Comparison of ENCODE assay signal across 8 mouse cellular contexts in the genomic region with DNA sequence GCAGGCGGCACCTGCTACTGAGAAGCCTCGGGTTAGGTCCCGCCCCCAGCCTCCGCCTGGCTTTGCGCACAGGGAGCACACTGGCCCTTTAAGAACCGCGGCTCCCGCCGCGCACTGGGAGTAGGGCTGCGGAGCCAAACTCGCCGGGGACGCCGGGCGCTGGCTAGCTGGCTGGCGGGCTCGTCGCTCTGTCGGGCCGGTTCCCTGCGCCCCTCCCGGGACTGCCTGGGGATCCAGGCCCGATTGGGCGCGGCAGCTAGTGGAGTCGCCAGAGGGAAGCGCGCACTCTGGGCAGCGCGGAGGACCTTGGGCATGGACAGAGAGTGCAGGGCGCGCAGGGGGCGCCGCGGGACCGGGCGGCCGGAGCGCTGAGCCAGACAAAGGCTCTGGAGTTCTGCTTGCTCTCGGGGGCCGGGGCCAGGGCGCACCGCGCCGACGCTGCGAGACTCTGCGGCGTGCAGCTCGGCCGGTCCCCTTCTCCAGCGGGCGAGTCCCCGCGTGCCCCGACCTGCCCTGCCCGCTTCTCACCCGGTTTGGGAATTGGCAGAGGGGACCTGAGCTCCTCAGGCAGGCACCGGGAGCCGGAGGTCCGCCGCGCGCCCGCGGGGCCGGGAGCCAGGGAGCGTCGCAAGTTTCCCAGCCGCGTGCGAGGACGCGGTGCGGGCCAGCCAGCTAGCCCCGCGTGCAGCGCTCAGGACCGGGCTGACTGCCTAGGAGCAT. TPM values are rescaled to one million over a fixed set of nuclear protein-coding genes. Genes with fewer than 3 reads are reported as not detected.
DNase-seq lines count a peak whose midpoint lies in the region; ATAC-seq and TF ChIP-seq lines count a peak whose summit lies in the region.

Gene Mmp15 (plus strand): TSS at position 118 of the 720 bp plus-strand sequence.

- peak within 1 kb of the TSS; percentile 90 for H3K27ac ChIP-seq in forebrain, embryonic 12.5 days
- peak within 1 kb of the TSS; percentile 97 for H3K27ac ChIP-seq in heart, embryonic 15.5 days
- H3K27ac ChIP-seq in liver, embryonic 16.5 days (ENCODE audit: low read length) = no peak within 1 kb of the TSS
- peak within 1 kb of the TSS; percentile 85 for H3K27ac ChIP-seq in neural tube, embryonic 15.5 days (replicated peaks)

- no peaks in the 10 kb centered on the region for H3K9me3 ChIP-seq in forebrain, embryonic 12.5 days
- H3K9me3 ChIP-seq in heart, embryonic 15.5 days (replicated peaks) = no peaks in the 10 kb centered on the region
- no peaks in the 10 kb centered on the region for H3K9me3 ChIP-seq in liver, embryonic 16.5 days (replicated peaks; ENCODE audit: control insufficient read depth, low read length)
- H3K9me3 ChIP-seq in neural tube, embryonic 15.5 days (replicated peaks) = no peaks in the 10 kb centered on the region

- H3K4me1 ChIP-seq in forebrain, embryonic 12.5 days = peaks cover 34% of the 10 kb centered on the region
- peaks cover 72% of the 10 kb centered on the region for H3K4me1 ChIP-seq in heart, embryonic 15.5 days (replicated peaks)
- no peaks in the 10 kb centered on the region; the same call in 1 of the 2 replicates for H3K4me1 ChIP-seq in liver, embryonic 16.5 days (ENCODE audit: control insufficient read depth, low read depth, low read length)
- H3K4me1 ChIP-seq in neural tube, embryonic 15.5 days = peaks cover 71% of the 10 kb centered on the region

- H3K4me3 ChIP-seq in forebrain, embryonic 12.5 days (replicated peaks) = peak within 1 kb of the TSS; percentile 83
- peak within 1 kb of the TSS; percentile 90 for H3K4me3 ChIP-seq in heart, embryonic 15.5 days
- peak within 1 kb of the TSS; percentile 59 for H3K4me3 ChIP-seq in liver, embryonic 16.5 days (ENCODE audit: low read depth, low read length)
- peak within 1 kb of the TSS; percentile 91 for H3K4me3 ChIP-seq in neural tube, embryonic 15.5 days (replicated peaks)

- H3K36me3 ChIP-seq in forebrain, embryonic 12.5 days (replicated peaks) = no peaks in the 10 kb centered on the region
- H3K36me3 ChIP-seq in heart, embryonic 15.5 days = no peaks in the 10 kb centered on the region
- no peaks in the 10 kb centered on the region for H3K36me3 ChIP-seq in liver, embryonic 16.5 days (ENCODE audit: control insufficient read depth, insufficient read depth)
- no peaks in the 10 kb centered on the region for H3K36me3 ChIP-seq in neural tube, embryonic 15.5 days

- H3K27me3 ChIP-seq in forebrain, embryonic 12.5 days = 0 out of 2 replicates have a peak, but pooled peaks cover 4% of the 10 kb centered on the region
- no peaks in the 10 kb centered on the region for H3K27me3 ChIP-seq in heart, embryonic 15.5 days
- peaks cover 47% of the 10 kb centered on the region for H3K27me3 ChIP-seq in liver, embryonic 16.5 days (ENCODE audit: control insufficient read depth, insufficient read depth, low read depth, low read length)
- H3K27me3 ChIP-seq in neural tube, embryonic 15.5 days (replicated peaks) = no peaks in the 10 kb centered on the region

- no peak for TF ChIP-seq CTCF in brain, embryonic 14.5 days (IDR thresholded peaks at IDR 0.05; ENCODE audit: borderline replicate concordance, extremely low read depth, insufficient read depth, insufficient read length)

- peak; percentile 90 for TF ChIP-seq POLR2A in brain, embryonic 14.5 days (IDR thresholded peaks at IDR 0.05; ENCODE audit: borderline replicate concordance, extremely low read depth, insufficient read depth, insufficient read length, poor library complexity, severe bottlenecking)

- peak within 1 kb of the TSS; percentile 89 for H3K9ac ChIP-seq in forebrain, embryonic 12.5 days
- peak within 1 kb of the TSS; percentile 97 for H3K9ac ChIP-seq in heart, embryonic 15.5 days
- H3K9ac ChIP-seq in liver, embryonic 16.5 days (ENCODE audit: low read depth, low read length) = peak within 1 kb of the TSS; percentile 56
- peak within 1 kb of the TSS; percentile 83 for H3K9ac ChIP-seq in neural tube, embryonic 15.5 days (replicated peaks)

- H3K4me2 ChIP-seq in forebrain, embryonic 12.5 days = peak within 1 kb of the TSS; percentile 94
- H3K4me2 ChIP-seq in heart, embryonic 15.5 days = peak within 1 kb of the TSS; percentile 89
- peak within 1 kb of the TSS; percentile 64 for H3K4me2 ChIP-seq in liver, embryonic 16.5 days (ENCODE audit: low read depth, low read length)
- H3K4me2 ChIP-seq in neural tube, embryonic 15.5 days = peak within 1 kb of the TSS; percentile 75

- under 1% methylated on average over 77 of the region's 80 CpGs for WGBS in forebrain, embryonic 12.5 days
- WGBS in heart, embryonic 15.5 days = under 1% methylated on average over 80 of the region's 80 CpGs
- WGBS in liver, embryonic 16.5 days (ENCODE audit: insufficient replicate concordance) = under 1% methylated on average over 76 of the region's 80 CpGs
- under 1% methylated on average over 77 of the region's 80 CpGs for WGBS in neural tube, embryonic 15.5 days

- peak; percentile 84 for ATAC-seq in forebrain, embryonic 12.5 days (ENCODE audit: low FRiP score)
- ATAC-seq in heart, embryonic 15.5 days (replicated peaks; ENCODE audit: insufficient number of reproducible peaks, insufficient read depth, low FRiP score, low read depth) = peak; percentile 75
- ATAC-seq in liver, embryonic 16.5 days (ENCODE audit: low read depth) = peak; percentile 66
- peak; percentile 65 for ATAC-seq in neural tube, embryonic 15.5 days (ENCODE audit: low FRiP score)

- DNase-seq in ES-CJ7 (ENCODE audit: low read depth, low spot score) = peak; percentile 83
- DNase-seq in brain, embryonic 14.5 days (ENCODE audit: low read depth) = peak; percentile 85
- peak; percentile 80 for DNase-seq in kidney, postnatal 14 days
- peak; percentile 81 for DNase-seq in yolk sac, embryonic 10.5 days (ENCODE audit: low spot score)

RNA-seq across cellular contexts. Expression of gene Mmp15, which starts in this region (rescaled TPM):
- 20.7 and 34.4 TPM in 2 replicates for polyA plus RNA-seq in brain, embryonic 14.5 days (2012; rRNA removed)
- 22.8 and 24.6 TPM in 2 replicates for polyA plus RNA-seq in forebrain, embryonic 12.5 days (2016; fragmentation: Nextera tagmentation; extraction: Ambion mirVana)
- polyA plus RNA-seq in heart, embryonic 15.5 days (2015; fragmentation: Nextera tagmentation; extraction: Ambion mirVana) = 35.2 and 42.8 TPM in 2 replicates
- polyA plus RNA-seq in liver, embryonic 16.5 days (2015; fragmentation: Nextera tagmentation; extraction: Ambion mirVana) = 0.76 and 0.85 TPM in 2 replicates
- polyA plus RNA-seq in neural tube, embryonic 15.5 days (2015; fragmentation: Nextera tagmentation; extraction: Ambion mirVana) = 20.9 and 21.4 TPM in 2 replicates

Comparison
In these comparisons a context has a peak if more than half of its experiments do, and no peak if none do; other contexts are left out.
1. RNA of gene Mmp15 (polyA plus RNA-seq): 35.2 to 42.8 TPM in heart, embryonic 15.5 days, 20.7 to 34.4 TPM in brain, embryonic 14.5 days, 22.8 to 24.6 TPM in forebrain, embryonic 12.5 days and 20.9 to 21.4 TPM in neural tube, embryonic 15.5 days; 0.76 to 0.85 TPM in liver, embryonic 16.5 days; every median in the first group is over 10 times any median in the second.
2. Peak in ATAC-seq, H3K4me3 ChIP-seq, H3K9ac ChIP-seq and H3K4me2 ChIP-seq in liver, embryonic 16.5 days; RNA of the gene not detected or under 1 TPM.
3. Peak in every context shown above with its lines, with median percentiles within 50 percentile points of each other: DNase-seq, ATAC-seq, H3K4me2 ChIP-seq, H3K4me3 ChIP-seq and H3K9ac ChIP-seq.